Mouse (Mus musculus) A20 (cell line): ENCODE results near the gene Txn2.

Source experiments
- DNase-seq: peaks from one replicate; pipeline ENCODE4 v3.0.0-alpha.2; 2011; ENCODE audit warnings: low read depth, low spot score

Gene Txn2

GRCm38 (mm10) chr15:77907646-77908518 lies 20.9 kb downstream of the Txn2 start:
- no peak for DNase-seq

GRCm38 (mm10) chr15:77906545-77906944 lies 22.3 kb downstream of the Txn2 start:
- no peak for DNase-seq

GRCm38 (mm10) chr15:77906081-77906480 lies 22.7 kb downstream of the Txn2 start:
- DNase-seq, result no peak

- no peak for DNase-seq
Observed at GRCm38 (mm10) chr15:77905275-77905970, 23.4 kb downstream of the Txn2 start.

- no peak for DNase-seq
Observed at GRCm38 (mm10) chr15:77904363-77904892, 24.4 kb downstream of the Txn2 start.

GRCm38 (mm10) chr15:77903176-77903575 lies 25.6 kb downstream of the Txn2 start:
- no peak for DNase-seq

GRCm38 (mm10) chr15:77894926-77895325 lies 33.9 kb downstream of the Txn2 start:
- DNase-seq, result no peak

GRCm38 (mm10) chr15:77893292-77893691 lies 35.5 kb downstream of the Txn2 start:
- no peak for DNase-seq

GRCm38 (mm10) chr15:77892420-77892819 lies 36.4 kb downstream of the Txn2 start:
- no peak for DNase-seq

GRCm38 (mm10) chr15:77891766-77892165 lies 37.0 kb downstream of the Txn2 start:
- no peak for DNase-seq

- DNase-seq, result no peak
Observed at GRCm38 (mm10) chr15:77889761-77890422, 38.9 kb downstream of the Txn2 start.

- no peak for DNase-seq
Observed at GRCm38 (mm10) chr15:77888286-77888685, 40.5 kb downstream of the Txn2 start.

GRCm38 (mm10) chr15:77887093-77887488 lies 41.7 kb downstream of the Txn2 start:
- DNase-seq, result no peak

GRCm38 (mm10) chr15:77886369-77887092 lies 42.3 kb downstream of the Txn2 start:
- DNase-seq, result no peak

- DNase-seq, result no peak
Observed at GRCm38 (mm10) chr15:77885945-77886344, 42.9 kb downstream of the Txn2 start.

- DNase-seq, result no peak
Observed at GRCm38 (mm10) chr15:77885159-77885558, 43.6 kb downstream of the Txn2 start.

GRCm38 (mm10) chr15:77883697-77884010 lies 45.2 kb downstream of the Txn2 start:
- DNase-seq, result no peak

GRCm38 (mm10) chr15:77882797-77883696 lies 45.8 kb downstream of the Txn2 start:
- DNase-seq, result no peak

GRCm38 (mm10) chr15:77882297-77882696 lies 46.5 kb downstream of the Txn2 start:
- no peak for DNase-seq

- DNase-seq, result no peak
Observed at GRCm38 (mm10) chr15:77881698-77882097, 47.1 kb downstream of the Txn2 start.

- no peak for DNase-seq
Observed at GRCm38 (mm10) chr15:77880738-77881137, 48.1 kb downstream of the Txn2 start.
